Mouse (Mus musculus) granulocyte monocyte progenitor cell, adult 5-6 weeks (primary cell): Measurements from ENCODE around the gene Nt5m. TPM values are rescaled to one million over a fixed set of nuclear protein-coding genes. Genes with fewer than 3 reads are reported as not detected.
A peak's percentile ranks its signal among the peaks of the same experiment; 100 is the strongest.

ENCODE experiments used
- ATAC-seq: replicated peaks from 2 replicates; pipeline ENCODE4 v1.8.0; 2016; ENCODE audit warnings: mild to moderate bottlenecking, moderate TSS enrichment, inconsistent platforms; ENCODE audit not compliant: poor library complexity, severe bottlenecking
- total RNA-seq, 2 experiments: library from RNA; stranded (forward) in 1 of 2; stranded (reverse) in 1 of 2; fragments of 200-712, 200-1000 nt in 1 of 2; fragments of >200 nt in 1 of 2; fragmentation: Nextera tagmentation in 1 of 2; gene quantifications; 2 replicates each; pipeline ENCODE4 v1.2.3; 2014 to 2017

Gene Nt5m
- total RNA-seq, 2 experiments from 2014 or later: 10.9 to 19.5 TPM

DNA sequence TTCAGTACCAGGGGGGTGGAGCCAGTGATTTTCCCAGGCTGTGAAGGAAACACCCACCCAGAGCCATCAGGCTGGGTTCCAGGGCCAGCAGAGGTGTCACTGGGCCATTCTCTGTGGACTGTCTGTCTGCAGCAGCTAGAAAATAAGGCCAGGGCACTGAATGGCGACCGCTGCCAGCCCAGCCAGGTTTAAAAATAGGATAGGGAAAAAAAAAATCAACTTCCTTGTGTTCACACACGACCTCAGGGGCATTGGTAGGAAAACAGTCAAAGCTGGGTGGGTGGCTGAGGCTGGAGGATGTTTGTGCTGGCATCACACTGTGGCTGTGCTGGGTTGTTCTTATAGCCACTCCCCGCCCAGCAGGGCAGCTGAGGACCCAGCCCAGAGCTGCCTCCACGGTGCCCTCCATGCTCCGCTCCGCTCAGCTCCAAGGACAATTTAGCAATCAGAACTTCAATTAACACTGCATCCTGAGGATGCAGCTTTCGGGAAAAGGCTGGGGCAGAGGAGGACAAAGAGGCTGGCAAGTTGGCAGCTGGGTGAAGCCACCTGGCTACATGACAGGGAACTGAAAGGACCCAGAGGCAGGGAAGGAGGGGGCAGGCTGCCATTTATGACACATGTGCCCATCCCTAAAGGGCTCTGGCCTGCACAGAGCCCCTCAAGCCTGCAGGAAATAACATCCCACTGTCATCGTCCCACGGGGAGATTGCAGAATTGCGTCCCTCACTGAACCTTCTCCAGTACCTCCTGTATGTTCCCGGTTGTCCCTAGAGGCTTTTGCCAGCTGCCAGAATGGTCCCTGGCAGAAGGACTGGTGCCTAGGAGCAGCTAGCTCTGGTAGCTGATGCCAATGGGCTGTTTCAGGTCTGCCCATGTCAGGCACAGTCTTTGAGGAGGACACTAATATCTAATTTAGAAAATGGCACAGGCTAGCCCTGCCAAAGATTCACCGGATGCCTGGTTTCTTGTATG lies 60.8 kb downstream of the Nt5m start:
- peak; percentile 41 for ATAC-seq

DNA sequence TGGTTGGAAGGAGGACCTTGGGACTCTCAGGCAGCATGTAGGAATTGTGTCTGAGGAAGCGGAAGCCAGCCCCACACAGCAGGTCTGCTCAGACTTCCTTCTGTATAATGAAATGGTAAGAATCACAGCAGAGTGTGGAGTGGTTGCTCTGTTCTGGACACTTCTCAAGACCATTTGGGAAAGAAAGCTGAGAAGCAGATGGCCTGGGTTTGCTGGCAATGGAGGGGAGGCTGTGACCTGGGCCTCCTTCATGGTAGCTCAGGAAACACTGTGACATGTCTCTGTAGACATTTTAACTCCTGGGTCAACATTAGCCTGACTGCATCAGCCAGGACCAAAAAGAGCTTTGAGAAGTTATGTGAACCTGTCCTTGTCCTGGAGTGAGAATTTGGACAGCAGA lies 61.7 kb downstream of the Nt5m start:
- no peak for ATAC-seq

DNA sequence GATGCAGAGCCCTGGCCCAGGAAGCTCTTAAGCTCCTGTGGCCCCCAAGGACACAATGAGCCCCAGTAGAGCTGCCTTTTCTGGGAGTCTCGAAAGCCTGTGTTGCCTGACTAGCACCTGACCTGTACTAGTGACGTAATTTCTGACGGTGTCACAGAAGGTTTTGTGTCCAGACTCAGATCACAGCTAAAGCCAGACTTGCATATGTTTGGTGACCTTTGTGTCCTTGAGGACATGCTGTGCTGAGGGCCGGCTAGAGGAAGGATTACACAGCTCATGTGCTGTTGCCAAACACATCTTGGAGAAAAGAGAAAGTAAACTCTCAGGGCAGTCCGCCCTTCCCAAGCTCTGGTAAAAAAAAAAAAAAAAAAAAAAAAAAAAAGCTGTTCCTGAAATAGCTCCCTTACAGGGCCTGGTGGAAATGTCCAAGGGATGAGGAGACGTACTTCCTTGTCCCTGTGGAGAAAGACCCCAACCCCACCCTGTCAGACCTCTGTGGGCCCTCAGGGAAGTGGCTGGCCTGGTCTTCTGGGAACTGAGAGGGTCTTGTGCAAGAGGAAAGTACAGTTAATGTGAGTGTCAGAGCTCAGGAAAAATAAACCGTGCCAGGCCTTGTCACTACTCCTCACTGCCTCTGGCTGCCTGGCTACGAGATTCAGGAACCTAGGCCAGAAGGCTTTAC lies 62.9 kb downstream of the Nt5m start:
- ATAC-seq: peak; percentile 76

DNA sequence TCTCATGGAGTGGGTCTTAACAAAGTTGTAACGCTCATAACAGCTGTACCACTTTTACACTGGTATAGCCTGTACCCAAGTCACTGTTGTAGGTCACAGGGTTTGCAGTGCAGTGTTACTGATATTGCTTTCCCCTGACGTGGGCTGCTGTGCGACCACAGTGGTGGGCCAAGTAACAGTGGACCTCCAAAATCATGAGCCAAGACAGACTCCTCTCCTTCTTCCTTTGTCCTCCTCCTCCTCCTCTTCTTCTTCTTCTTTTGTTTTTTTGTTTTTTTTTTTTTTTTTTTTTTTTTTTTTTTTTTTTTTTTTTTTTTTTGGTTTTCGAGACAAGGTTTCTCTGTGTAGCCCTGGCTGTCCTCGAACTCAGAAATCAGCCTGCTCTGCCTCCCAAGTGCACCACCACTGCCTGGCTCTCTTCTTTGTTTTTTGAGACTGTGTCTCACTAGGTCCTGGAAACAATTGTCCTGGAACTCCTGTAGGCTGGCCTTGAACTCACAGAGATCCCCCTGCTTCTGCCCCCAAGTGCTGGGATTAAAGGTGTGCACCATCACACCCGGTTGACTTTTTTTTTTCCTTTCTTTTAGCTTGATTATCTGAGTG lies 67.4 kb downstream of the Nt5m start:
- ATAC-seq: no peak

DNA sequence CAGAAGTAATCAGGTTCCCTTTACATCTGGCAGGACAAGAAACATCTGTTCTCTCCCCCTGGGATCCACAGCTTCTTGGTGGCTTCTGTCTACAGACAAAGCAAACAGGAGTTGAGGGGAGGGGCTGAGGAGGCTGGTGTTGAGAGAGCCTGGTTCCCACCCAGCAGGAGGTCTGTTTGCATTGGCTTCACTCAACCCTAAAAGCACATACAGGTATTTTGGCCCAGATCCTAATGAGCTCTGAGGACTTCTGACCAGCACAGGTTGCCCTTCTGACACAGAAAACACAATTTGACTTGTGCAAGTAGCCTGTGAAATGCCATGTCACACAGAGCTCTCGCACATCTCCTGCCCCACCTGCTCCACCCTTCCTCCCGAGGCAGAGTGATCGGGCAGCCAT lies 69.2 kb downstream of the Nt5m start:
- ATAC-seq: no peak

DNA sequence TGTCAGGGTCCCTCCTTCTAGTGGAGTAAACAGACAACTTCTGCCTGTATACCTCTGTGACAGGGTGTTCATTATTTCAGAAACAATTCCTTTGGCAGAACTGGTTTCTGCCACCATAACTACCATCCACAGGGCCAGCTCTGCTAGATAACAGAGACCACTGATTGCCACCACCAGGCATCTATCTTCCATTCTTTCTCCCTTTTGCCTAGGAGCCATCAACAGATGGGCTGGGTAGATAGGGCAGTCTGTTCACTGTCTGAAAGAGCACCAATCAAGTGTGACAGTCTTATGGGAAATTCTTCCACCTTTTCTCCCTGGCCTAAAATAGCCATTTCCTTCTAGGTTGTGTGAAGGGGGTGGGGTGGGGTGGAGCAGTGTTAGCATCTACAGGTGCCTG lies 71.3 kb downstream of the Nt5m start:
- no peak for ATAC-seq

DNA sequence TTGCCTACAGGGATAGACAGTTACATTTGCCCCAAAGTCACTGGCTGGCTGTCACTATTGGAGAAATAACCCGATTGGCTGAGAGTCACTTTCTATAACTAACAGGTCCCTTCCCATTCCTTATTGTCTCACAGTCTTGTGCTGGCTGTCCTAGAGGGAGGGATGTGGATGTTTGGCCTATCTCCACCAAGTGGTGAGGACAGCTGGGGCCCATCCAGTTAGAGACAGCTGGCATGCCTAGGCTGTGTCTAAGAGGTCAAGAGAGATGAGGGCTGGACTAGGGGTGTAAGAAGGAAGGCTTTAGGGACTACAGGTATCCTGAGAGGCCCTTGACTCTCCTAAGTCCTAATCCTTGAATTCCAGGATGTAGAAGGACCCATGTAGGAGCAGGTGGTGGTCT lies 72.3 kb downstream of the Nt5m start:
- no peak for ATAC-seq

DNA sequence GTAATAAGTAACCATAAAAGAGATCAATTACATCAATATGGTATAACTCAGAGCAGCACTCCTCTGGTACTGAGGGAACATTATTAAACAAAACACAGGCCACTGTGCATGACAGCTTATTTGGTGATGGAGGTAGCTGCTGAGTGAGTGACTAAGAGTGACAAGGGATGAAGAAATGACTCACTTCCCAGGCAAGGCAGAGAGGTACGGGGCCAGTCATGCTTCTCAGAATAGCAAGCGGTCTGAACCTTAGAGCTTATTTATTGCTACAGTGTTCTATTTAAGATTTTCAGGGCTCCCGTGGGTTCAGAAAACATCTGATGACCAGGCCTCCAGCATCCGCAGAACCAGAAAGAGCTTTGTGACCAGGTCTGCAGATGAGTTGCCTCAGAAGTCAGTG lies 74.5 kb downstream of the Nt5m start:
- no peak for ATAC-seq

DNA sequence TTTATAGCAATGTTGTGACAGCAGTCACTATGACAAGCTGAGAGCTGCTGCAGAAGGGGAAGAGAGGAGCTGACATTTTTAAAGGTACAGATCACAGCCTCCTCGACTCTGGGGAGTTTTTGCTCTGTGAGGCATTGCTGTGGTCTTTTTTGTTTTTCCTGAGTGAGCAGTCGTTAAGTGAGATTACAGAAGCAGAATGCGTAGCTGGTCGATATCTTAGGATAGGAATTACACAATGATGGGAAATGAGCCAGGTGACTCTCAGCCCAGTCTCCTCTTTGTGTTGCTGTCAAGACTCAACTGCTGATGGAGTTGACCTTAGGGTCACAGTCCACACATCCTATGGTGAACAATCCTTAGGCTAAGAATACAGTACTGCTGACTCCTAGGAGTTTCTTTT lies 78.8 kb downstream of the Nt5m start:
- ATAC-seq: no peak

DNA sequence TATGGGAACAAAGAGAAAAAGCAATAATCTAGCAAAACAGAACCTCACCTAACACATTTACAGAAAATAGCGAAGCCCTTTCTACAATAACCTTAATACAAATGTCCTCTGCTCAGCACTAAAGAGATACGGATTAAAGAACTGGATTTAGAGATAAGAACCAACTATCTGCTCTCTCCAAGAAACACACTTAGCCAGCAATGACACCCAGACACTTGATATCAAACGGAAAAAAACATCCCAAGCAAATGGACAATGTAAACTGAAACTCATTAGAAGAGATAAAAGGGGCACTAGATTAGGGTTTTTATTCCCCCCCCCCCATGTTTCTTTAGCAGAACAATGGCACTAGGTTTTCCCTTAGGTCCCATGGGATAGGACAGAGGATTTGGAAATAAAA lies 80.2 kb downstream of the Nt5m start:
- ATAC-seq: no peak

DNA sequence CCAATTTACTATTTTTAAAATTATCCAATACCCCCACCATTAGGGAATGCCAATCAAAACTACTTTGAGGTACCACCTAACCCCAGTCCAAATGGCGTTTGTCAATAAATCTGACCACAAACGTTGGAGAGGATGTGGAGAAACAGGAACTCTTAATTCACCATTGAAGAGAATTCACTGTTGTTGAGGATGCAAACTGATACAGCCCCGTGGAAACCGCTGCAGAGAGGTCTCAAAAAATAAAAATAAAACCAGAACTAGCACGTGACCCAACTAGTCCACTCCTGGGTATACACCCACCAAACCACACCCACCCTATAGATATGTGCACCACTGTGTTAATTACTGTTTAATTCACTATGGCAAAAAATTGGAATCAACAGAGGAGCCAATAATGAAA lies 81.1 kb downstream of the Nt5m start:
- ATAC-seq: peak; percentile 84

DNA sequence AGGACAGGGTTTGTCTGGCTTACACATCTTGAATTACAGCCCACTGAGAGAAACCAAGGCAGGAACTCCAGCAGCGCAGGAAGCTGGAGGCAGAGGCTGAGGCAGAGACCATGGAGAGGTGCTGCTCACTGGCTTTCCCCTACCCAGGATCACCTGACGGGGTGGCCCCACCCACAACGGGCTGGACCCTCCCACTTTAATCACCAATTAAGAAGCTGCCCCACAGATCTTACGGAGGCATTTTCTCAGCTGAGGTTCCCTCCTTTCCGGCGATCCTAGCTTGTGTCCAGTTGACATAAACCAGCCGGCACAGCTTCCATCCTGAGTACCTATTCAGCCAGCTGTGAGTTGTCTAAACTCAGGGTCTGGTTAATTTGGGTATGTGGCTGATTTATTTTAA lies 82.0 kb downstream of the Nt5m start:
- ATAC-seq: no peak

DNA sequence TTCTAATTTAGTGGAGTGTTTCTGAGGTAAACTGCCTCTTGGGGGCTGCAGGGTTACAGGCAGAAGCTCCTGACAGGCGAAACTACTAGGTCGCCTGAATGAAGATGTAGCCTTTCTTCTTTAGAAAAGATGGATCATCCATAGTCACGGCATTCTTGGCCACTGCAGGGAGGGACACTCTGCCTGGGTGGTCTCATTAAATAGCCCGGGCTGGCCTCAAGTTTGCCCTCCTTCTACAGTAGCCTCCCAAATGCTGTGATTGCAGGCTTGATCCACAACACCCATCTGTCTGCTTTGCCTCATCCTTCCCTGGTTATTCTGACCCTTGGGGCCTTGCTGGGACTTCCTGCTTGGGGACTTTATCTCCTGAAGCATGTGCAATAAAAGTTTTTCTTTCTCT lies 90.8 kb downstream of the Nt5m start:
- no peak for ATAC-seq

Other genes starting within 250 kb of the Nt5m start
- gene Olfr223, start 246.2 kb upstream of the Nt5m start, total RNA-seq (2014; fragmentation: Nextera tagmentation): not detected in 2 replicates
- not detected in 2 replicates for gene Olfr223, start 246.2 kb upstream of the Nt5m start, total RNA-seq (2017)
- 50.1 and 70.7 TPM in 2 replicates for gene Mprip, start 178.1 kb upstream of the Nt5m start, total RNA-seq (2014; fragmentation: Nextera tagmentation)
- 56.4 and 71.4 TPM in 2 replicates for gene Mprip, start 178.1 kb upstream of the Nt5m start, total RNA-seq (2017)
- gene Pld6, start 51.8 kb upstream of the Nt5m start, total RNA-seq (2014; fragmentation: Nextera tagmentation): 2.3 TPM in 1 of 2 replicates, not detected in the other
- gene Pld6, start 51.8 kb upstream of the Nt5m start, total RNA-seq (2017): 0.57 and 1.2 TPM in 2 replicates
- 7.9 and 16.7 TPM in 2 replicates for gene Flcn, start 29.4 kb upstream of the Nt5m start, total RNA-seq (2014; fragmentation: Nextera tagmentation)
- 19.7 and 19.8 TPM in 2 replicates for gene Flcn, start 29.4 kb upstream of the Nt5m start, total RNA-seq (2017)
- gene Cops3, start 391 bp downstream of the Nt5m start, total RNA-seq (2014; fragmentation: Nextera tagmentation): 141 and 166 TPM in 2 replicates
- gene Cops3, start 391 bp downstream of the Nt5m start, total RNA-seq (2017): 200 and 225 TPM in 2 replicates
- 19.1 and 20.8 TPM in 2 replicates for gene Med9, start 108.8 kb downstream of the Nt5m start, total RNA-seq (2014; fragmentation: Nextera tagmentation)
- 18.6 and 28.3 TPM in 2 replicates for gene Med9, start 108.8 kb downstream of the Nt5m start, total RNA-seq (2017)
- gene Rasd1, start 125.5 kb downstream of the Nt5m start, total RNA-seq (2014; fragmentation: Nextera tagmentation): not detected in 2 replicates
- 0.72 and 1.1 TPM in 2 replicates for gene Rasd1, start 125.5 kb downstream of the Nt5m start, total RNA-seq (2017)
- 12.9 and 20.7 TPM in 2 replicates for gene Pemt, start 207.0 kb downstream of the Nt5m start, total RNA-seq (2014; fragmentation: Nextera tagmentation)
- gene Pemt, start 207.0 kb downstream of the Nt5m start, total RNA-seq (2017): 3.7 and 14.6 TPM in 2 replicates